Mouse (Mus musculus): ENCODE data around the gene Sh2d7. TPM values are rescaled to one million over a fixed set of nuclear protein-coding genes. Genes with fewer than 3 reads are reported as not detected.
A peak's percentile ranks its signal among the peaks of the same experiment; 100 is the strongest.

Gene Sh2d7
- polyA plus RNA-seq, 1 experiment = not detected

GRCm38 (mm10) chr9:54559771-54560471 is 21.1 kb downstream of the Sh2d7 start, which contains the start of gene Cib2:
Gene Cib2, minus strand, starts transcription at chr9:54560218.
- TF ChIP-seq EP300 (IDR thresholded peaks at IDR 0.05; ENCODE audit: insufficient read depth, low read depth, low read length) (no peak), POLR2A (IDR thresholded peaks at IDR 0.05; ENCODE audit: insufficient read depth, low read length) (no peak), CTCF (IDR thresholded peaks at IDR 0.05; ENCODE audit: low read depth, low read length) (no peak)
- Histone ChIP-seq H3K9me3 (replicated peaks; ENCODE audit: control insufficient read depth, insufficient read depth, low read length, poor library complexity, severe bottlenecking) (no peaks in the 10 kb centered on the region), H3K9ac (ENCODE audit: low read depth, poor library complexity, severe bottlenecking) (peak within 1 kb of the TSS; percentile 24), H3K4me1 (ENCODE audit: control insufficient read depth, insufficient read depth, low read length) (no peaks in the 10 kb centered on the region), H3K4me3 (ENCODE audit: low read depth, low read length) (peak within 1 kb of the TSS; percentile 43), H3K27me3 (ENCODE audit: control insufficient read depth, insufficient read depth, low read length, poor library complexity, severe bottlenecking) (no peaks in the 10 kb centered on the region), H3K36me3 (ENCODE audit: control insufficient read depth, insufficient read depth, low read length, poor library complexity, severe bottlenecking) (no peaks in the 10 kb centered on the region), H3K27ac (ENCODE audit: insufficient read depth, low read length) (no peak within 1 kb of the TSS)

DNA sequence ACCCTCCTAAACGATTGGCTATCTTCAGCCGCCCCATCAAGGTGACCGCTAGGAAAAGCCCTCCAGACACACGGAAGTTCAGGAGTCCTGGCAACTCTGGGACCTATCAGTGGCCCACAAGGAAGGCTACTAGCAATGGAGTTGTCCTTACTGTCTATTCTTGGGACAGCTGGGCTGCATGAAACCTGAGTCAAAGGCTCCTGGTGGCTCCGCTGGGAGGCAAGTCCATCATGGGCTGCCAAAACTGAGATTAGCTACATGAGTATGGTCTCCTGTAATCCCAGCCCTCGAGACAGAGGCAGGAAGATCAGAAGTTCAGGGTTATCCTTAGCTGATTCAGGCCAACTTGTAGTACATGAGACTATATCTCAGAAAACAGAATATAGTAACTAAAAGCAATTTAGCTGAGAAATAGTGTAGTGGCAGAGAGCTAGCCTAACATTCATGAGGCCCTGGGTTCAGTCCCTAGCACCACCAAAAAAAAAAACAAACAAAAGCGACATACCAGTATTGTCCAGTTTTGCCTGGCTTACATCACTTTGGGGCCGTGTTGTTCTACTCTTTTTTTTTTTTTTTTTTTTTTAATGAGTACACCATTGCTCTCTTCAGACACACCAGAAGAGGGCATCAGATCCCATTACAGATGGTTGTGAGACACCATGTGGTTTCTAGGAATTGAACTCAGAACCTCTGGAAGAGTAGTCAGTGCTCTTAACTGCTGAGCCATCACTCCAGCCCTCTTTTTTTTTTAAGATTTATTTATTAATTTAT is 22.2 kb downstream of the Sh2d7 start:
- Histone ChIP-seq H3K4me1 (ENCODE audit: control insufficient read depth, insufficient read depth, low read length) (no peaks in the 10 kb centered on the region), H3K36me3 (ENCODE audit: control insufficient read depth, insufficient read depth, low read length, poor library complexity, severe bottlenecking) (no peaks in the 10 kb centered on the region), H3K4me3 (ENCODE audit: low read depth, low read length) (peak overlapping the region; percentile 28), H3K27me3 (ENCODE audit: control insufficient read depth, insufficient read depth, low read length, poor library complexity, severe bottlenecking) (no peaks in the 10 kb centered on the region), H3K9ac (ENCODE audit: low read depth, poor library complexity, severe bottlenecking) (peak overlapping the region; percentile 9; the same call in 1 of the 2 replicates), H3K27ac (ENCODE audit: insufficient read depth, low read length) (no peak overlapping the region), H3K9me3 (replicated peaks; ENCODE audit: control insufficient read depth, insufficient read depth, low read length, poor library complexity, severe bottlenecking) (no peaks in the 10 kb centered on the region)
- TF ChIP-seq EP300 (IDR thresholded peaks at IDR 0.05; ENCODE audit: insufficient read depth, low read depth, low read length) (no peak), CTCF (IDR thresholded peaks at IDR 0.05; ENCODE audit: low read depth, low read length) (no peak)

DNA sequence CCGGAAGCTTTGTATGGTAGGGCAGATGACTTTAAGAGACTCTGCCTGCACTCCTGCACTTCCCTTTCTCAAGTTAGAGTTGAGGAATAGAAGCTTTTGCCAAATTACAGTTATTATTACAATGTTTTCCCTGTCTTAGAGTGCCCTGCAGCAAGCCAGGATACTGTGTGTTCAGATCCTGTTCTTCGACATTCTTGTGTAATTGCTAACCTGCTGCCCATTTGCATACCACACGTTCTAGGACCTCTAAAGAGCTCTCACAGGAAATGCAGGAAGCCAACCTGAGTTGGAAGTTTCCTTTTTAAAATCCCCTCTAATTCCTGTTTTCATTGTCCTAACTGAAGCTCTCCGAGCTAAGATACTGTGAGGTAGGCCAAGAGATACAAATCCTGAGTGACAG is 28.2 kb downstream of the Sh2d7 start:
- TF ChIP-seq CTCF (IDR thresholded peaks at IDR 0.05; ENCODE audit: low read depth, low read length) (no peak), POLR2A (IDR thresholded peaks at IDR 0.05; ENCODE audit: insufficient read depth, low read length) (no peak)
- Histone ChIP-seq H3K36me3 (ENCODE audit: control insufficient read depth, insufficient read depth, low read length, poor library complexity, severe bottlenecking) (no peaks in the 10 kb centered on the region), H3K4me3 (ENCODE audit: low read depth, low read length) (no peak overlapping the region), H3K4me1 (ENCODE audit: control insufficient read depth, insufficient read depth, low read length) (no peaks in the 10 kb centered on the region), H3K9me3 (replicated peaks; ENCODE audit: control insufficient read depth, insufficient read depth, low read length, poor library complexity, severe bottlenecking) (no peaks in the 10 kb centered on the region), H3K9ac (ENCODE audit: low read depth, poor library complexity, severe bottlenecking) (no peak overlapping the region), H3K27me3 (ENCODE audit: control insufficient read depth, insufficient read depth, low read length, poor library complexity, severe bottlenecking) (no peaks in the 10 kb centered on the region), H3K27ac (ENCODE audit: insufficient read depth, low read length) (no peak overlapping the region)

- Histone ChIP-seq H3K4me3 (ENCODE audit: low read depth, low read length) (no peak overlapping the region), H3K27me3 (ENCODE audit: control insufficient read depth, insufficient read depth, low read length, poor library complexity, severe bottlenecking) (no peaks in the 10 kb centered on the region), H3K9ac (ENCODE audit: low read depth, poor library complexity, severe bottlenecking) (no peak overlapping the region), H3K9me3 (replicated peaks; ENCODE audit: control insufficient read depth, insufficient read depth, low read length, poor library complexity, severe bottlenecking) (no peaks in the 10 kb centered on the region), H3K36me3 (ENCODE audit: control insufficient read depth, insufficient read depth, low read length, poor library complexity, severe bottlenecking) (no peaks in the 10 kb centered on the region), H3K4me1 (ENCODE audit: control insufficient read depth, insufficient read depth, low read length) (no peaks in the 10 kb centered on the region), H3K27ac (ENCODE audit: insufficient read depth, low read length) (no peak overlapping the region)
- no peak for TF ChIP-seq POLR2A (IDR thresholded peaks at IDR 0.05; ENCODE audit: insufficient read depth, low read length)
- TF ChIP-seq EP300 (IDR thresholded peaks at IDR 0.05; ENCODE audit: insufficient read depth, low read depth, low read length) = no peak
- no peak for TF ChIP-seq CTCF (IDR thresholded peaks at IDR 0.05; ENCODE audit: low read depth, low read length)
Observed at GRCm38 (mm10) chr9:54568732-54569131, 29.9 kb downstream of the Sh2d7 start.

DNA sequence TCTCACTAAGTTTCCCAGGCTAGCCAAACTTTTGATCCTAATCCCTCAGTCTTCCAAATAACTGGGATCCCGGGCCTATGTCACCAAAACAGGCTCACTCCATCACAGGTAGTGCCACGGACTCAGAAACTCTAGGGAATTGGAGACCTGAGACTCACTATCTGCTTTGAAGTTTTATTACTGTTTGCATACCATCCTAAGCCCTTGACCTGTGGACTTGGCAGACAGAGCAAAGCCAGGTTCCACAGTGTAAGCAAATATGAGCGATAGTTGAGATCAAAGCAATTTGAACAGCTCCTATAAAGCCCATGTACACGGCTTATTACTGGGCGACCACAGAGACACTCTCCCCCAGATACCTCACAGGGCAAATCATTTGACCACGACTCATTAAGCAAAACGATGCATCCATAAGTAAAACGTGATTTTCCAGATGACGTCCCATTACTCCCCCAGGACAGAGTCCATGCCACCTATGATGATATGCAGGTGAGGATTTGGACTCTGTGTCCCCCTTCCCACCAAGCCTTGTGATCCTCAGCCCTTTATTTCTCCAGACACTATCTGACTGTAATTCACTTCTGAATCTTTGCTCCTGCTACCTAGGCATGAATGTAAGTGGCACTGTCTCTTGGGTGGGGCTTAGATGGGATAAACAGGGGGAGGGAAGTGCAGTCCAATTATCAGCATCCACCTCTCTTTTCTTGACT is 32.5 kb downstream of the Sh2d7 start:
- Histone ChIP-seq H3K4me3 (ENCODE audit: low read depth, low read length) (no peak overlapping the region), H3K36me3 (ENCODE audit: control insufficient read depth, insufficient read depth, low read length, poor library complexity, severe bottlenecking) (no peaks in the 10 kb centered on the region), H3K27ac (ENCODE audit: insufficient read depth, low read length) (no peak overlapping the region), H3K9ac (ENCODE audit: low read depth, poor library complexity, severe bottlenecking) (no peak overlapping the region), H3K4me1 (ENCODE audit: control insufficient read depth, insufficient read depth, low read length) (no peaks in the 10 kb centered on the region), H3K27me3 (ENCODE audit: control insufficient read depth, insufficient read depth, low read length, poor library complexity, severe bottlenecking) (no peaks in the 10 kb centered on the region), H3K9me3 (replicated peaks; ENCODE audit: control insufficient read depth, insufficient read depth, low read length, poor library complexity, severe bottlenecking) (no peaks in the 10 kb centered on the region)
- no peak for TF ChIP-seq POLR2A (IDR thresholded peaks at IDR 0.05; ENCODE audit: insufficient read depth, low read length)
- no peak for TF ChIP-seq EP300 (IDR thresholded peaks at IDR 0.05; ENCODE audit: insufficient read depth, low read depth, low read length)
- TF ChIP-seq CTCF (IDR thresholded peaks at IDR 0.05; ENCODE audit: low read depth, low read length) = no peak
